Mouse (Mus musculus): ENCODE results near the gene Garnl3.
A peak's percentile ranks its signal among the peaks of the same experiment; 100 is the strongest.

Gene Garnl3

GRCm38 (mm10) chr2:32969326-32969725 is 162.1 kb downstream of the Garnl3 start:
- no peak for DNase-seq (ENCODE audit: low spot score in 2 of 2)

GRCm38 (mm10) chr2:32968024-32968614 is 163.3 kb downstream of the Garnl3 start:
- no peak for DNase-seq (ENCODE audit: low spot score in 2 of 2)

- DNase-seq (ENCODE audit: low spot score in 2 of 2), result peak; percentile 85 to 86
Measured at GRCm38 (mm10) chr2:32966689-32967631, 164.5 kb downstream of the Garnl3 start.

- no peak for DNase-seq (ENCODE audit: low spot score in 2 of 2)
Measured at GRCm38 (mm10) chr2:32966184-32966688, 165.2 kb downstream of the Garnl3 start.

GRCm38 (mm10) chr2:32965511-32966183 is 165.8 kb downstream of the Garnl3 start:
- no peak for DNase-seq (ENCODE audit: low spot score in 2 of 2)

- no peak for DNase-seq (ENCODE audit: low spot score in 2 of 2)
Measured at GRCm38 (mm10) chr2:32964659-32965457, 166.6 kb downstream of the Garnl3 start.

GRCm38 (mm10) chr2:32963981-32964380 is 167.5 kb downstream of the Garnl3 start:
- DNase-seq (ENCODE audit: low spot score in 2 of 2), result no peak

GRCm38 (mm10) chr2:32963544-32963943 is 167.9 kb downstream of the Garnl3 start:
- no peak for DNase-seq (ENCODE audit: low spot score in 2 of 2)

GRCm38 (mm10) chr2:32962875-32963220 is 168.6 kb downstream of the Garnl3 start:
- DNase-seq (ENCODE audit: low spot score in 2 of 2), result no peak

- DNase-seq (ENCODE audit: low spot score in 2 of 2), result no peak
Measured at GRCm38 (mm10) chr2:32962062-32962874, 169.2 kb downstream of the Garnl3 start.

GRCm38 (mm10) chr2:32961192-32961995 is 170.1 kb downstream of the Garnl3 start, which contains the start of the genes Rpl12 and Lrsam1:
Gene Rpl12, plus strand, starts transcription at chr2:32961559.
Gene Lrsam1, minus strand, starts transcription at chr2:32961614.
- peak; percentile 90 to 92 for DNase-seq (ENCODE audit: low spot score in 2 of 2)

- DNase-seq (ENCODE audit: low spot score in 2 of 2), result no peak
Measured at GRCm38 (mm10) chr2:32960273-32960672, 171.2 kb downstream of the Garnl3 start.

- DNase-seq (ENCODE audit: low spot score in 2 of 2), result no peak
Measured at GRCm38 (mm10) chr2:32957344-32957743, 174.1 kb downstream of the Garnl3 start.

- no peak for DNase-seq (ENCODE audit: low spot score in 2 of 2)
Measured at GRCm38 (mm10) chr2:32954581-32954980, 176.9 kb downstream of the Garnl3 start.

- DNase-seq (ENCODE audit: low spot score in 2 of 2), result no peak
Measured at GRCm38 (mm10) chr2:32947454-32947853, 184.0 kb downstream of the Garnl3 start.

- no peak for DNase-seq (ENCODE audit: low spot score in 2 of 2)
Measured at GRCm38 (mm10) chr2:32940483-32940882, 191.0 kb downstream of the Garnl3 start.

- DNase-seq (ENCODE audit: low spot score in 2 of 2), result no peak
Measured at GRCm38 (mm10) chr2:32939418-32939817, 192.0 kb downstream of the Garnl3 start.

- DNase-seq (ENCODE audit: low spot score in 2 of 2), result no peak
Measured at GRCm38 (mm10) chr2:32938741-32939140, 192.7 kb downstream of the Garnl3 start.

All from frontal cortex, postnatal 10 days (tissue).